Mouse (Mus musculus) retina, embryonic 14.5 days (tissue): ENCODE measurements at regions not wholly inside any gene's neighbourhood (a gene's known extent, or its start where the extent isn't known, plus 50 kb on each side); places are given as distances from the start of the nearest gene placed in this dataset.

ENCODE experiments used
- DNase-seq: peaks from one replicate; pipeline ENCODE4 v3.0.0-alpha.2; 2015; ENCODE audit warnings: low spot score

GRCm38 (mm10) chr4:30408525-30408924 is 1555.4 kb upstream of the Map3k7 start:
- no peak for DNase-seq

GRCm38 (mm10) chr4:30447644-30448043 is 1516.3 kb upstream of the Map3k7 start:
- DNase-seq, result peak; percentile 24

- DNase-seq, result peak; percentile 61
These were observed 1513.5 kb upstream of the Map3k7 start for GRCm38 (mm10) chr4:30450395-30450794.

- DNase-seq, result no peak
These were observed 1496.5 kb upstream of the Map3k7 start for GRCm38 (mm10) chr4:30467336-30467933.

GRCm38 (mm10) chr4:30476621-30477020 is 1487.3 kb upstream of the Map3k7 start:
- DNase-seq, result no peak

- DNase-seq, result peak; percentile 70
These were observed 1463.7 kb upstream of the Map3k7 start for GRCm38 (mm10) chr4:30500067-30500670.
